In the genomic region with DNA sequence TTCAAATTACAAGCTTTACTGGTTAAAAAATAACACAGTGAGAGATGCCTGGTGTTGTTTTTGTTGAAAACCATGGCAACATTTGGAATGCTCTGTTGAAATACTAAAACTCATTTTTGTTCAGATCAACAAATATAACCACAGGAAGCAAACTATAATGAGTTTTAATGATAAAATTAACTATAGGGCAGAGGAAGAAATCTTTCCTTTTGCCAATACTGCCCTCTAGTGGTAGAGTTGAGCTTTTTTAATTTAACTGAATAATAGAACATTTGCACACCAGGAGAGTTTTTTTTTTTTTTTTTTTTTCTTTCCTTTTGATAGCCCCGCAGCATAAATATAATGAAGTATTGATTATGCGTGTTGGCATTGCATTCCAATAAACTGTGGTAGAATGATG, we compare ENCODE assay signal across 9 mouse cellular contexts.
DNase-seq lines count a peak whose midpoint lies in the region; ATAC-seq and TF ChIP-seq lines count a peak whose summit lies in the region.
"Had no signal": no experiment of that assay in that cellular context is flagged by ENCODE, and none has a peak within 500 bp of the region (broad histone marks: within the 10 kb centered on the region; RNA-seq: fewer than 3 reads in every experiment).

No protein-coding gene starts in this region.

- no peaks in the 10 kb centered on the region for H3K4me1 ChIP-seq in forebrain, embryonic 12.5 days
- no peaks in the 10 kb centered on the region for H3K4me1 ChIP-seq in forebrain, embryonic 15.5 days
- no peaks in the 10 kb centered on the region for H3K4me1 ChIP-seq in liver, embryonic 14.5 days (replicated peaks; ENCODE audit: control insufficient read depth in 2 of 2, insufficient read depth in 2 of 2, low read length in 1 of 2)

- H3K9me3 ChIP-seq in forebrain, embryonic 12.5 days: no peaks in the 10 kb centered on the region
- H3K9me3 ChIP-seq in forebrain, embryonic 15.5 days: no peaks in the 10 kb centered on the region
- H3K9me3 ChIP-seq in liver, embryonic 14.5 days (ENCODE audit: control insufficient read depth, low read length): no peaks in the 10 kb centered on the region

- H3K4me2 ChIP-seq in forebrain, embryonic 12.5 days: no peak overlapping the region
- H3K4me2 ChIP-seq in forebrain, embryonic 15.5 days (replicated peaks): no peak overlapping the region
- no peak overlapping the region for H3K4me2 ChIP-seq in liver, embryonic 14.5 days (ENCODE audit: low read depth)

- no peak for DNase-seq in liver, embryonic 14.5 days (ENCODE audit: low read depth in 3 of 3, low spot score in 3 of 3)
- DNase-seq in liver: no peak
- DNase-seq in brain, embryonic 18.5 days (ENCODE audit: low read depth, low spot score): peak; percentile 24
- DNase-seq in retina, adult 2 months (ENCODE audit: low read depth, low spot score): peak; percentile 15
- DNase-seq in lung, adult 18-20 months: no peak
- DNase-seq in thymus, postnatal 36 days: no peak
- DNase-seq: right cerebral cortex, adult 18-20 months had no signal

- ATAC-seq in forebrain, embryonic 12.5 days (ENCODE audit: low FRiP score): 0 out of 2 replicates have a peak, but pooled peaks have one; percentile 9
- no peak for ATAC-seq in forebrain, embryonic 15.5 days (replicated peaks)
- no peak for ATAC-seq in liver, embryonic 14.5 days (ENCODE audit: insufficient read depth)

- no peak overlapping the region for H3K27ac ChIP-seq in forebrain, embryonic 12.5 days
- H3K27ac ChIP-seq in forebrain, embryonic 15.5 days (replicated peaks): no peak overlapping the region
- no peak overlapping the region for H3K27ac ChIP-seq in liver, embryonic 14.5 days

- no peaks in the 10 kb centered on the region for H3K27me3 ChIP-seq in forebrain, embryonic 12.5 days
- H3K27me3 ChIP-seq in forebrain, embryonic 15.5 days: no peaks in the 10 kb centered on the region
- H3K27me3 ChIP-seq in liver, embryonic 14.5 days (ENCODE audit: control insufficient read depth, insufficient read depth, low read length): no peaks in the 10 kb centered on the region

- TF ChIP-seq EP300 in liver, embryonic 14.5 days (IDR thresholded peaks at IDR 0.05; ENCODE audit: low read depth): no peak

- H3K36me3 ChIP-seq in forebrain, embryonic 12.5 days (replicated peaks): no peaks in the 10 kb centered on the region
- H3K36me3 ChIP-seq in forebrain, embryonic 15.5 days: no peaks in the 10 kb centered on the region
- no peaks in the 10 kb centered on the region for H3K36me3 ChIP-seq in liver, embryonic 14.5 days (replicated peaks; ENCODE audit: control insufficient read depth, insufficient read depth, low read depth)

- H3K9ac ChIP-seq in forebrain, embryonic 12.5 days: no peak overlapping the region
- H3K9ac ChIP-seq in forebrain, embryonic 15.5 days (replicated peaks): no peak overlapping the region
- H3K9ac ChIP-seq in liver, embryonic 14.5 days (replicated peaks): no peak overlapping the region

- H3K4me3 ChIP-seq in forebrain, embryonic 12.5 days (replicated peaks): no peak overlapping the region
- no peak overlapping the region for H3K4me3 ChIP-seq in forebrain, embryonic 15.5 days
- H3K4me3 ChIP-seq in liver, embryonic 14.5 days (ENCODE audit: insufficient read depth in 1 of 2, low read depth in 2 of 2, low read length in 2 of 2): no peak overlapping the region

- 38% methylated on average over 2 of the region's 2 CpGs for WGBS in forebrain, embryonic 12.5 days
- WGBS in forebrain, embryonic 15.5 days: 17% methylated on average over 2 of the region's 2 CpGs
- 22% methylated on average over 2 of the region's 2 CpGs for WGBS in liver, embryonic 14.5 days (ENCODE audit: insufficient replicate concordance)

- peak; percentile 27; the same call in 1 of the 2 replicates for TF ChIP-seq CTCF in liver, embryonic 14.5 days (IDR thresholded peaks at IDR 0.05; ENCODE audit: low read depth)

Comparison
In these comparisons a context has a peak if more than half of its experiments do, and no peak if none do; other contexts are left out.
1. DNase-seq: peak in brain, embryonic 18.5 days (single experiment) and retina, adult 2 months (single experiment); none in liver, embryonic 14.5 days (0 of 3), liver (single experiment), lung, adult 18-20 months (0 of 2) and thymus, postnatal 36 days (0 of 2).